Mouse (Mus musculus): ENCODE data around the gene Sec16b. TPM values are rescaled to one million over a fixed set of nuclear protein-coding genes. Genes with fewer than 3 reads are reported as not detected.

Sec16b gene
- under 1 TPM; 0.36 to 0.42 TPM for total RNA-seq (2021)

DNA sequence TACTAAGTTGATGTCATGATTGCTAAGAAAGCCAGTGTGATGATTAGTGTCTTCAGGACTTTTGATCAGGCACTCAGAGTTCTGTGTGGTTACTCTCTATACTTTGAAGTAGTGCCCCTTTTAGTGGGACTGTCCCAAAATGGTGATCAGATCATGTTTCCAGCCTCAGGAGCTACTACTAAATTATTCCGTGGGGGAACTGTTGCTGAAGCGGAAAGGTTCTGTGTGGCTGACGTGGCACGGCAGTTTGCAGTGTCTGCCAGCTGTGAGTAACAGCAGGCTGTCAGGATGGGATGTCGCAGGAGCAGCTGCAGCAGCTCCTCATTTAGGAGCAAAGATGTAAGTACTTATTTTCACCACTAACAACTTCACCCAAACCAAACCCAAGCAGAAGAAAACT lies at the start of gene Sec16b:
Gene Sec16b (plus strand): TSS at position 207 of the 400 bp plus-strand sequence.
- intact Hi-C loops (cut with DNase I), result no loop called here

GRCm38 (mm10) chr1:157457789-157458188 lies 48.7 kb upstream of the Sec16b start:
- no peak for DNase-seq
- intact Hi-C loops (cut with DNase I), result no loop called here

More for the DNA sequence above, at the start of gene Sec16b:
- no peak for DNase-seq

GRCm38 (mm10) chr1:157458421-157459208 lies 47.9 kb upstream of the Sec16b start, which contains the start of gene Cryzl2:
Cryzl2 (plus strand) TSS chr1:157458577.
- peak; percentile 72 for DNase-seq
- intact Hi-C loops (cut with DNase I), result no loop called here

DNA sequence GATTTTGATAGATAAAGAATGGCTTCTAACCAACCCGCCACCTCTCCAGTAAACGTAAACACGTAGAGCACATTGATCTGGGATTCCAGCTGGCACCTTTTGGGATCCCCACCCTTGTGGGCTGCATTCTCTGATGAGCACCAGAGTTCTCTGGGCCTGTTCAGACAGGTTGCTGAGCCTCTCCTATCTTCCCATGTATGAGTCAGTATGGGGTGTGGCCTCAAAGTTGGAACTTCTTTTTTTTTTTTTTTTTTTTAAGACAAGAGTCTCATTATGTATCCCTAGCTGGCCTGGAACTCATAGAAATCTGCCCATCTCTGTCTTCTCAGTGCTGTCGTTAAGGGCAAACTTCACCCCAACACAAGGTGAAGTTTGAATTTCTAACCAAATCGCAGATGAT lies 46.6 kb upstream of the Sec16b start:
- DNase-seq, result no peak
- intact Hi-C loops (cut with DNase I), result no loop called here

- intact Hi-C loops (cut with DNase I), result no loop called here
- no peak for DNase-seq
Measured at GRCm38 (mm10) chr1:157461276-157461675, 45.3 kb upstream of the Sec16b start.

DNA sequence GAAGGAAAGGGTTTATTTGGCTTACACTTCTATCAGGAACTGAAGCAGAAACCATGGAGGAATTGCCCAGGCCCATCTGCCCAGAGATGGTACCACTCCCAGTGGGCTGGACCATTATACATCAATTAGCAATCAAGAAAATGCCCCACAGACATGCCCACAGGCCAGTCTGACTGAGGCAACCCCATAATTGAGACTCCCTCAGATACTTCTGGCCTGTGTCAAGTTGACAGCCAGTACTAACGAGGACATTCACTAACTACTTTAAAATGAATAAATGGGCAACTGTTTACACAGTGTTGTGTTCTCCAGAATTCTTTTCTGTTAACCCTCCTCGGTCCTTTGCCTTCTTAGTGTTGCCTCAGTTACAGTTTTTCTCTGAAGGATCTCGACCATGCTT lies 44.2 kb upstream of the Sec16b start:
- intact Hi-C loops (cut with DNase I), result no loop called here

GRCm38 (mm10) chr1:157465194-157465593 lies 41.3 kb upstream of the Sec16b start:
- intact Hi-C loops (cut with DNase I), result no loop called here
- DNase-seq, result peak; percentile 29

More for the DNA sequence above, 44.2 kb upstream of the Sec16b start:
- DNase-seq, result no peak

GRCm38 (mm10) chr1:157467866-157468265 lies 38.7 kb upstream of the Sec16b start:
- intact Hi-C loops (cut with DNase I), result no loop called here

DNA sequence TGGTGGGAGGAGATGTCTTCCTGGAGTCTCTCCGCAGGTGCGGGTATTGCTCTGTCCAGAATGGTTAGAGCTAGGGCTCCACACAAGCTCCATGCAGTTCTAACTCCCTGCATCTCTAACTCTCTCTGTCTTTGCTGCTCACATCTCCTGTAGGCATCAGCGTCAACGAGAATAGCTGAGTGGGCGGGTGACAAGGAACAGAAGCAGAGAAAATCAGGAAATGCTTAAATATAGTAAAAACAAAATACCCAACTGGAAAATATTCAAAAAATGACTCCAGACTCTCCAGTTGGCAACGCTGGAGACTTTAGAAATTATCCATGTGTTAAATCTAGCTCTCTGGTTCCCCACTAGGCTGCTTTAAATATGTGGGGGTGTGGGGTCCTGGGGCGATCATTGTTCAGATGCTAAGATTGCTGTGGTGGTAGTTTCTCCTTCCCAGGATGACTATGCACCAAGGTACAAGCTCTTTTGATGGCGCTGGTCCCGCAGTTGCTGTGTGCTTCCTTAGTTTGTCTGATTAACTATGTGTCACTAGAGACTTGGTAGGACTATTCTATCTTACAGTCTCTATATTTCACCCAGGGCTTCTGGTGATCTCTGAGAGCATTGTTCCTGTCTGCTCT lies 35.7 kb upstream of the Sec16b start:
- DNase-seq, result no peak
- intact Hi-C loops (cut with DNase I), result no loop called here

More at GRCm38 (mm10) chr1:157467866-157468265, 38.7 kb upstream of the Sec16b start:
- no peak for DNase-seq

DNA sequence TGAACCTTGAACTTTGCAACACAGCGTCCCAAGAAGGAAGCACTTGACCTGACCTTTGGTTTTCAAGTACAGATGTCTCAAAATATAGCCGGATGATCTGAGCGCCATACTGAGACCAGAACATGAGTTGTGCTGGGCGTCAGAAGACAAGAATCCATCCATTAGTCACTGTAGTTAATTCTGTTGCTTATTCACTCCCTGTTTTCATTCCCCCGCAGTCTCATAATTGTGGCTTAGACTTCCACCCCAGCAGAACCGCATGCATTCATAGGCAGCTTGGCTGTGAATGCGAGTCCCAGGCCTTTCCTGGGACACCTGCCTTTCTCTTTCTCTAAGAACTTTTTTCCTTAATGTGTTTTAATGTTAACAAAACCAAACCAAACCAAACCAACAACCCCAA lies 33.8 kb upstream of the Sec16b start:
- intact Hi-C loops (cut with DNase I), result no loop called here
- DNase-seq, result no peak

DNA sequence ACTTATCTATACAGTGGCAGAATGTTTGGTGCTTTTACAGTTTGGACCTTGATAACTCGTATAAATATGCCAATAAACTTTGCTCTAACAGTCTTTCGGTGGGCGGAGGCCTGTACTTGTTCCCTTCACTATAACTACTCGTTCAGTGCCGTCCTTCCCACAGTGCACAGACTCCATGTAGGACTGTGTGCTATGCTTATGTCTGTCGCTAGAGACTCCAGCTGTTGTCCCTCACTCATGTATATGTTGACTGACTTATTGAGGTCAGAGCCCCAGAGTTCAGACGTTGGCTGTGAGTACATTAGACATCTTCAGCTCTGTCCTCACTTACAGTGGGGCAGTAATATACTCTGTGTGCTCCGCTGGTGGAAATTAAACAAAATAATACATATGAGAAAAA lies 31.7 kb upstream of the Sec16b start:
- intact Hi-C loops (cut with DNase I), result no loop called here
- DNase-seq, result no peak

DNA sequence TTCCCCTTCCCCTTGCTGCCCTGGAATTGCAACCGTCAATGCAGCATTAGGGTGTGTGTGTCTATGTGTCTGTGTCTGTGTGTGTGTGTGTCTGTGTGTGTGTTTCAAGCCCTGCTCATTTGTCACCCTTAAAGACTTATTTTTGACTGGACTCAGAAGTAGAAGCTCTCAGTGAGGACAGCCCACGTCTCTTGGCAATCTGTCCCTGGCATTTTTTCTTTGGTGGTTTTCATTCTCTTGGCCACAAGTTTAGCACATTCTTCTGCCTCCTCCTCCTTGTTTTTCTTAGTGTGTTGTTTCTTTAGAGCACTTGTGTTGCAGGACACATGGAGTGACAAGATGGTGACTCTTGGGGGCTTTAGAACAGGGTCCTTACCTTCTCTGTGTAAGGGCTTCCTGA lies 30.3 kb upstream of the Sec16b start:
- DNase-seq, result no peak
- intact Hi-C loops (cut with DNase I), result no loop called here

DNA sequence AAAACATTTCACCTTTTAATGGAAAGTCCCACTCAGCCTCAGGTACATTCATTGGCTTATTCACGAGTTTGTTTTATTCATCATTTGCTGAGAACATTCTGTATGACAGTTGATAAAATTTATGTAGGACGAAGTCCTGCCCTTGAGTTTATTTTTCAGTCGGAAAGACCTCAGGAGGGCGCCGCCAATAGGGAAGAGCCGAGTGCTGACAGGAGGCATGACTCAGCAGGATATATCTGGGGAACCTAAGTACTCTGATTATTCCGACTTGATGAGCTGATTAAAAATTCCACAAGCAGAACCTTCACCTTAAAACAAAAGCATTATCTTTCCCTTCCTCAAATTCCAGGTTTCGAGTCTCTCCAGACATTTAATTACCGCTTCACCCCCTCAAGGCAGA lies 26.4 kb upstream of the Sec16b start:
- DNase-seq, result no peak
- intact Hi-C loops (cut with DNase I), result no loop called here

DNA sequence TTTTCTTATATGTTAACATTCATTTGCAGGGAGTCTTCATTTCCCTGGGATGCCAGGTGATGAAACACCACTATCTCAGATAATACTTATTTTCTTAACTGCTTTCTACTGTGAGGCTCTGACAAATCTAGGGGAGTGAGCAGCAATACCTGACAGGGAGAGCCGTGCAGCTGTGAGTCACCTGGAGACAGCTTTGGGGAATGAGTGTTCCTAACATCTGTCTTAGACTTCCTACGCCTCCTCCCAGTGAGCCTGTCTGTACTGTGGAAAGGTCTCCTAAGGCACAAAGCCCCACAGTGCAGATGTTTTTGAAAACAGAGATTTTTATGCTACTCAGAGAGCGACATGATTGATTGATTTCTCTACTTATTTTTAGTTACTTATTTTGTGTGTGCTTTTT lies 25.6 kb upstream of the Sec16b start:
- no peak for DNase-seq
- intact Hi-C loops (cut with DNase I), result no loop called here

DNA sequence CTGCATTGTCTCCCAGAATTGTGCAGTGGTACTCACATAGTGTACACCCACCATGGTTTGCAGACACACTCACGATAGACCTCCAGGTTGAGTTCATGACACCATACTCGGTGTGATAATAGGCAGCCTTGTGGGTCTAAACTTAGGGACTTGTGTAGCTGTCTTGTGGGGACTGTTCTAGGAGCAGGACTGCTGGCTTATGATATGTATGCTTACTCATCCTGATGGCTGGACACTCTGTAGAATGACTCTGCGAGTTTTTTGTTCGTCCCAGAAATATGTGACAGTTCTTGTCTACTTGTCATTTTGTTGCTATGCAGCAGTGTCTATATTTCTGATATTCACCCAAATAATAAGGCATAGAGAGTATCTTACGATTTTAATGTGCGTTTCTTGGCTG lies 24.9 kb upstream of the Sec16b start:
- DNase-seq, result no peak
- intact Hi-C loops (cut with DNase I), result no loop called here

DNA sequence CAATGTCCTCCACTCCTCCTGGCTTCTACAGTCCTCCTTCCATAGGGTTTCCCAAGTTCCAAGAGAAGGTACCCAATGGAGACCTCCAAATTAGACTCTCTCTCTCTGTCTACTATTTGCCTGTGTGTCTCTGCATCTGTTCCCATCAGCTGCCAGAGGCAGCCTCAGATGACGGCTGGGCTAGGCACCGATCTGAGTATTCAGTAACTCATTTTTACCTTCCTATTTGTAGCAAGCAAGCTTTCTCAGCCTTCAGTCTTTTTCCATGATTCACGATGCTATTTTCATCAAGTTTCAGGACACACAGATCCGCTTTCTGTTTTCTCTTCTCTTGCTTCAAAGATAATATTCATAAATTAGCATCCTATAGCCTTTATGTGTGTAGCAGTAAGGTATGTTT lies 22.4 kb upstream of the Sec16b start:
- intact Hi-C loops (cut with DNase I), result no loop called here
- DNase-seq, result no peak

- intact Hi-C loops (cut with DNase I), result no loop called here
Measured at GRCm38 (mm10) chr1:157500657-157501056, 5.9 kb upstream of the Sec16b start.

GRCm38 (mm10) chr1:157501352-157501945 lies 5.1 kb upstream of the Sec16b start:
- intact Hi-C loops (cut with DNase I), result no loop called here

More at GRCm38 (mm10) chr1:157500657-157501056, 5.9 kb upstream of the Sec16b start:
- DNase-seq, result no peak

GRCm38 (mm10) chr1:157503071-157503470 lies 3.5 kb upstream of the Sec16b start:
- intact Hi-C loops (cut with DNase I), result no loop called here
- DNase-seq, result no peak

More at GRCm38 (mm10) chr1:157501352-157501945, 5.1 kb upstream of the Sec16b start:
- no peak for DNase-seq

- peak; percentile 60 for DNase-seq
- intact Hi-C loops (cut with DNase I), result no loop called here
Measured at GRCm38 (mm10) chr1:157506995-157507595, 567 bp downstream of the Sec16b start.

DNA sequence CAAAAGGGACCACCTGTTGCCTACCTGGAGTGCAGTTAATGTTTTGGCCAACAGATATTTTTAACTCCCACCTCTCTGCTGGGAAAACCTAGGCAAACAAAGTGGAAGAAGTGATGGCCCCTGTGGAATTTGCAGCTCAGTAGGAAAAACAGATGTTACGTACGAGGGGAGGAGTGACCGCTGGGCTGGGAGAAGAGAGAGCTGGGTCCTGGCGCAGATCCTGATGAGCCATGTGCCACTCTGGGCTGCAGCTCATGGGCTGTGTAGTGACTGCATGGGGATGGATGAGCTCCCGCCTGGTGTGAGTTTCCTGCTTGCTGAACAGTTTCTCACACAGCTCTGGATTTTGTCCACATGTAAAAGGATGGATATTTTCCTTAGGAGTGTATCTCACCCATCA lies 1.3 kb downstream of the Sec16b start:
- peak; percentile 63 for DNase-seq
- intact Hi-C loops (cut with DNase I), result no loop called here
